Mouse (Mus musculus) midbrain, embryonic 13.5 days (tissue): Measurements from ENCODE around the gene Foxo4. TPM values are rescaled to one million over a fixed set of nuclear protein-coding genes. Genes with fewer than 3 reads are reported as not detected.

ENCODE experiments used
- ATAC-seq: fragments of 200-750 bp; cut with Nextera tagmentation; 2 replicates; pipeline ENCODE4 v1.8.0; 2017; ENCODE audit warnings: mild to moderate bottlenecking, moderate TSS enrichment, moderate library complexity
- H3K27ac ChIP-seq: fragments of 300-500 bp; sonication (generic); 2 replicates; pipeline ENCODE4 v1.5.1; 2015; ENCODE audit warnings: inconsistent platforms, mild to moderate bottlenecking, moderate library complexity
- H3K27me3 ChIP-seq: fragments of 300-500 bp; sonication (generic); 2 replicates; pipeline ENCODE4 v1.6.1; 2015; ENCODE audit warnings: mild to moderate bottlenecking, inconsistent platforms
- H3K36me3 ChIP-seq: fragments of 300-500 bp; sonication (generic); 2 replicates; pipeline ENCODE4 v1.6.1; 2015; ENCODE audit warnings: mild to moderate bottlenecking, inconsistent platforms
- H3K4me1 ChIP-seq: fragments of 300-500 bp; sonication (generic); replicated peaks from 2 replicates; pipeline ENCODE4 v1.6.1; 2015; ENCODE audit warnings: inconsistent platforms
- H3K4me2 ChIP-seq: fragments of 300-500 bp; sonication (generic); replicated peaks from 2 replicates; pipeline ENCODE4 v1.6.1; 2015; ENCODE audit warnings: moderate library complexity, mild to moderate bottlenecking, inconsistent platforms
- H3K4me3 ChIP-seq: fragments of 300-500 bp; sonication (generic); replicated peaks from 2 replicates; pipeline ENCODE4 v1.5.1; 2015; ENCODE audit warnings: mild to moderate bottlenecking, inconsistent platforms
- H3K9ac ChIP-seq: fragments of 300-500 bp; sonication (generic); replicated peaks from 2 replicates; pipeline ENCODE4 v1.6.1; 2015; ENCODE audit warnings: mild to moderate bottlenecking, inconsistent platforms
- H3K9me3 ChIP-seq: fragments of 300-500 bp; sonication (generic); 2 replicates; pipeline ENCODE4 v1.6.1; 2016; ENCODE audit warnings: mild to moderate bottlenecking, inconsistent platforms
- WGBS: fragments of 180-500 bp; shearing (Covaris S2); methylation state at CpG from one replicate; pipeline ENCODE4 v1.1.7; 2015; 5-methylcytosine and 5-hydroxymethylcytosine counted together
- polyA plus RNA-seq: library from polyadenylated mRNA; unstranded; fragments of >200 nt; fragmentation: Nextera tagmentation; extraction: Ambion mirVana; gene quantifications from 2 replicates; pipeline ENCODE4 v1.2.1, GENCODE M21; 2015

Gene Foxo4
- polyA plus RNA-seq, 1 experiment from 2014 or later: 0.86 TPM

GRCm38 (mm10) chrX:101299473-101300426, 45.4 kb downstream of the Foxo4 start:
- WGBS: 31% methylated on average over 11 of the region's 13 CpGs
- H3K4me2 ChIP-seq: peak overlapping the region; percentile 59
- no peaks in the 10 kb centered on the region for H3K9me3 ChIP-seq
- H3K4me3 ChIP-seq: peak overlapping the region; percentile 56
- H3K27ac ChIP-seq: peak overlapping the region; percentile 83
- peak overlapping the region; percentile 77 for H3K9ac ChIP-seq
- peaks cover 40% of the 10 kb centered on the region for H3K4me1 ChIP-seq
- H3K36me3 ChIP-seq: peaks cover 22% of the 10 kb centered on the region
- peak; percentile 75 for ATAC-seq
- H3K27me3 ChIP-seq: no peaks in the 10 kb centered on the region

DNA sequence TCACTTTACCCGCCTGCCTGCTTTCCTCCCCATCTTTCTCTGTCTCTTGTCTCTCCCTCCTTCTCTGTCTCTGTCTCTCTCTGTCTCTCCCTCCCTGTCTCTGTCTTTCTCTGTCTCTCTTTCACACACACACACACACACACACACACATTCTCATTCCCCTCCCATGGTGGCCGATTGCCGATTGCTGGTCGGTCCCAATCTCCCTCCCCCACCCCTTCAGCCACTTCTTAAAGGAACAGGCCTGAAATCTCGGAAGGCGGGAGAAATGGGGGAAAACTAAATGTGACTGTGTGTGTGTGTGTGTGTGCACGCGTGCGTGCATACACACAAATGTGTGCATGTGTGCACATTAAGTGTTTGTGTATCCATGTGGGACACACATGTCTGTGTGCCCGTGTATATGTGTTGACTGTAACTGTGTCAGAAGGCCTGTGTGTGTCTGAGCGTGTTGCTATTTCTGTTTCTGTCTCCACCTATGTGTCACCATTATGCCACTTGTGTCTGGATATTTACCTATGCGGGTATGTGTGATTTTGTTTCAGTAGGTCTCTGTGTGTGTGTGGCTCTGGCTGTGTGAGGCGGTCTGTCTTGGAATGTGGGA, 46.2 kb downstream of the Foxo4 start:
- Histone ChIP-seq H3K9ac (peak overlapping the region; percentile 77), H3K27ac (peak overlapping the region; percentile 83), H3K4me3 (peak overlapping the region; percentile 56), H3K9me3 (no peaks in the 10 kb centered on the region), H3K4me1 (peaks cover 41% of the 10 kb centered on the region), H3K36me3 (peaks cover 16% of the 10 kb centered on the region), H3K4me2 (peak overlapping the region; percentile 59), H3K27me3 (no peaks in the 10 kb centered on the region; the same call in 1 of the 2 replicates)
- 36% methylated on average over 13 of the region's 13 CpGs for WGBS
- peak; percentile 59 for ATAC-seq

DNA sequence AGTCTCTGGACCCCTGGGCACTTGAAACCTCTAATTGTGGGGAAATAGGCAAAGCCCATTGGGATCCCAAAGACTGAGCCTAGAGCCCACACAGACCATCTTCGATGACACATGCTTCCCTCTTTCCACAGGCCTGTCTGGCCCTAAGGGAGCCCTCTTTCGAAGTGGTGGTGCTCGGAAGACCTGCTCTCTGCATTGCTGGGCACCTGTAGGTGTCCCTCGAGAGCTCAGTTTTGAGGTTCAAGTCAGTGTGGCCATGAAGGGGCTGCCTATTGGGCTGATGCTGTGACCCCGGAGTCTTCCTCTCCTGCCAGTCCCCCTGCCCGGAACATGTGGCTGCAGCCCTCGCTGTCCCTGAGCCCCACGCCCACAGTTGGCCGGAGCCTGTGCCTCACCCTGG, 47.3 kb downstream of the Foxo4 start:
- Histone ChIP-seq H3K27ac (peak overlapping the region; percentile 83; the same call in 1 of the 2 replicates), H3K27me3 (no peaks in the 10 kb centered on the region; the same call in 1 of the 2 replicates), H3K4me1 (peaks cover 41% of the 10 kb centered on the region), H3K9me3 (no peaks in the 10 kb centered on the region), H3K4me3 (peak overlapping the region; percentile 56), H3K36me3 (peaks cover 6% of the 10 kb centered on the region), H3K4me2 (peak overlapping the region; percentile 59), H3K9ac (peak overlapping the region; percentile 61)
- 61% methylated on average over 9 of the region's 9 CpGs for WGBS
- no peak for ATAC-seq

GRCm38 (mm10) chrX:101304646-101305045, 50.3 kb downstream of the Foxo4 start:
- Histone ChIP-seq H3K27me3 (no peaks in the 10 kb centered on the region; the same call in 1 of the 2 replicates), H3K9me3 (no peaks in the 10 kb centered on the region), H3K36me3 (peaks cover 24% of the 10 kb centered on the region), H3K4me2 (no peak overlapping the region), H3K27ac (no peak overlapping the region), H3K9ac (no peak overlapping the region), H3K4me3 (no peak overlapping the region), H3K4me1 (peaks cover 38% of the 10 kb centered on the region)
- WGBS: 44% methylated on average over 2 of the region's 2 CpGs
- no peak for ATAC-seq

GRCm38 (mm10) chrX:101309299-101309698, 55.0 kb downstream of the Foxo4 start:
- 91% methylated on average over 5 of the region's 5 CpGs for WGBS
- Histone ChIP-seq H3K27me3 (no peaks in the 10 kb centered on the region; the same call in 1 of the 2 replicates), H3K9me3 (no peaks in the 10 kb centered on the region), H3K9ac (no peak overlapping the region), H3K4me2 (no peak overlapping the region), H3K36me3 (peaks cover 50% of the 10 kb centered on the region), H3K4me1 (peaks cover 15% of the 10 kb centered on the region), H3K27ac (no peak overlapping the region), H3K4me3 (no peak overlapping the region)
- no peak for ATAC-seq

Other genes with a start within 250 kb of the Foxo4 start
- 0.06 TPM in 1 of 2 replicates, not detected in the other for gene Tex11, start 194.9 kb upstream of the Foxo4 start, polyA plus RNA-seq
- 0.96 and 1.1 TPM in 2 replicates for gene Slc7a3, start 168.5 kb upstream of the Foxo4 start, polyA plus RNA-seq
- 53.3 and 55.8 TPM in 2 replicates for gene Snx12, start 32.0 kb upstream of the Foxo4 start, polyA plus RNA-seq
- gene Gm614, start 9.5 kb downstream of the Foxo4 start, polyA plus RNA-seq: not detected in 2 replicates
- gene Il2rg, start 13.7 kb downstream of the Foxo4 start, polyA plus RNA-seq: 4.1 and 5.2 TPM in 2 replicates
- gene Gm20489, start 14.5 kb downstream of the Foxo4 start, polyA plus RNA-seq: not detected in 2 replicates
- gene Med12, start 19.5 kb downstream of the Foxo4 start, polyA plus RNA-seq: 25.6 and 33.9 TPM in 2 replicates
- gene Nlgn3, start 44.6 kb downstream of the Foxo4 start, polyA plus RNA-seq: 55.1 and 56.6 TPM in 2 replicates
- 0.47 and 0.48 TPM in 2 replicates for gene Gjb1, start 121.8 kb downstream of the Foxo4 start, polyA plus RNA-seq
- gene Zmym3, start 166.3 kb downstream of the Foxo4 start, polyA plus RNA-seq: 60.3 and 62.7 TPM in 2 replicates
- 483 and 484 TPM in 2 replicates for gene Nono, start 174.8 kb downstream of the Foxo4 start, polyA plus RNA-seq
- gene Itgb1bp2, start 194.6 kb downstream of the Foxo4 start, polyA plus RNA-seq: 2.8 TPM in 2 replicates